Mouse (Mus musculus) kidney, embryonic 15.5 days (tissue): ENCODE results near the gene Psd. TPM values are rescaled to one million over a fixed set of nuclear protein-coding genes. Genes with fewer than 3 reads are reported as not detected.

Source experiments
- ATAC-seq: fragments of 200-750 bp; cut with Nextera tagmentation; replicated peaks from 2 replicates; pipeline ENCODE4 v1.8.0; 2017; ENCODE audit warnings: moderate TSS enrichment; ENCODE audit not compliant: low FRiP score
- H3K27ac ChIP-seq: fragments of 300-500 bp; sonication (generic); 2 replicates; pipeline ENCODE4 v1.5.1; 2015; ENCODE audit warnings: mild to moderate bottlenecking, inconsistent platforms
- H3K27me3 ChIP-seq: fragments of 300-500 bp; sonication (generic); 2 replicates; pipeline ENCODE4 v1.6.1; 2015; ENCODE audit warnings: inconsistent platforms
- H3K36me3 ChIP-seq: fragments of 300-500 bp; sonication (generic); 2 replicates; pipeline ENCODE4 v1.6.1; 2015; ENCODE audit warnings: inconsistent platforms
- H3K4me1 ChIP-seq: fragments of 300-500 bp; sonication (generic); 2 replicates; pipeline ENCODE4 v1.6.1; 2015; ENCODE audit warnings: inconsistent platforms
- H3K4me2 ChIP-seq: fragments of 300-500 bp; sonication (generic); 2 replicates; pipeline ENCODE4 v1.6.1; 2015; ENCODE audit warnings: moderate library complexity, mild to moderate bottlenecking, inconsistent platforms
- H3K4me3 ChIP-seq: fragments of 300-500 bp; sonication (generic); replicated peaks from 2 replicates; pipeline ENCODE4 v1.5.1; 2015; ENCODE audit warnings: mild to moderate bottlenecking, inconsistent platforms
- H3K9ac ChIP-seq: fragments of 300-500 bp; sonication (generic); 2 replicates; pipeline ENCODE4 v1.6.1; 2015; ENCODE audit warnings: mild to moderate bottlenecking, inconsistent platforms
- H3K9me3 ChIP-seq: fragments of 300-500 bp; sonication (generic); replicated peaks from 2 replicates; pipeline ENCODE4 v1.6.1; 2016; ENCODE audit warnings: inconsistent platforms
- WGBS: fragments of 180-500 bp; shearing (Covaris S2); methylation state at CpG from one replicate; pipeline ENCODE4 v1.1.7; 2015; ENCODE audit warnings: mixed read lengths; 5-methylcytosine and 5-hydroxymethylcytosine counted together
- polyA plus RNA-seq: library from polyadenylated mRNA; unstranded; fragments of >200 nt; fragmentation: Nextera tagmentation; extraction: Ambion mirVana; gene quantifications from 2 replicates; pipeline ENCODE4 v1.2.1, GENCODE M21; 2015

Psd gene
- polyA plus RNA-seq, 1 experiment from 2014 or later, result 7.2 TPM

GRCm38 (mm10) chr19:46315752-46316610 lies 11.0 kb downstream of the Psd start:
- peaks cover 93% of the 10 kb centered on the region for H3K27me3 ChIP-seq

DNA sequence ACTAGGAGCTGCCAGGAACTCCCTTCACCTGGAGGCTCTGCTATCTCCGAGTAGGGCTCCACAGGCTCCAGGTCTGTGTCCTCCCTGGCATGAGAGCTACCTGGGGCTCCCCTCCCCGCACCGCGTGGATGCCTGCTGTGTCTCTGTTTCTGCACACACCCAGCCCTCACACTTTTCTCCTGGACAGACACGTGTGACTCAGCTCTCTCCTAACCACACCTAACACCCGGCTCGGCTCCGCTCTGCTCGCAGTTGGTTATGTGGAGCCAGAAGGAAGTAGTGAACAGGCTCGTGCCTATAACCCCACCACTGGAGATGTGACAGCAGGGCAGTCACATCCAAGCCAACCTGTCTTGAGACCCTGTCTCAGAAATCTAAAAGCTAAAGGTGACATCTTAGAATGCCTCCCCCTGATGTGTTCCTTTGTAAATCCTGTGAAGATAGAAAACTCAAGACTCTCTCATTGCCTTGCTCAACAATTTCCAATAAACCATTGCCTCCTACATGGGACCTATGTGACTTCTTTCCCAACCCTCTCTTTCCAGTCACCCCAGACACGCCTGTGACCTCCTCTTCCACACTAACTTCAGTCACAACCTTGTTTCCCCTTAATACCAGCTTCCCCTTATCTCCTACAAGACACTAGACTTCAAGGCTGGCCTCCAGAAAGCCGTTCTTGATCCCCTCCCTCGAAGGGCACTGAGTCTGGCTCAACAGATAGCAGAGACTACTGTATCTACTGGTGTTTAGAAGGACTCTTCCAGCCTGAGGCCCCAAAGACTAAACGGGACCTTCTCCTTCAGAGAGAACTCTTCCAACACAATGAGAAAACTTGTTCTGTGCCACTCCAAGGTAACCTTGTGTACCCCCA lies 11.8 kb downstream of the Psd start:
- no peak overlapping the region for H3K27ac ChIP-seq
- no peak overlapping the region for H3K9ac ChIP-seq
- H3K4me1 ChIP-seq, result peaks cover 36% of the 10 kb centered on the region
- WGBS, result 39% methylated on average over 14 of the region's 14 CpGs
- H3K36me3 ChIP-seq, result peaks cover 20% of the 10 kb centered on the region
- H3K27me3 ChIP-seq, result peaks cover 85% of the 10 kb centered on the region
- no peak overlapping the region for H3K4me3 ChIP-seq
- 0 out of 2 replicates have a peak overlapping the region, but pooled peaks have one; percentile 10 for H3K4me2 ChIP-seq
- no peak for ATAC-seq
- H3K9me3 ChIP-seq, result no peaks in the 10 kb centered on the region

More at GRCm38 (mm10) chr19:46315752-46316610, 11.0 kb downstream of the Psd start:
- Histone ChIP-seq H3K4me3 (0 out of 2 replicates have a peak overlapping the region, but pooled peaks have one; percentile 48), H3K36me3 (peaks cover 12% of the 10 kb centered on the region), H3K4me1 (peaks cover 36% of the 10 kb centered on the region), H3K27ac (no peak overlapping the region), H3K9me3 (no peaks in the 10 kb centered on the region), H3K4me2 (no peak overlapping the region), H3K9ac (no peak overlapping the region)
- WGBS, result 51% methylated on average over 12 of the region's 12 CpGs
- ATAC-seq, result no peak

GRCm38 (mm10) chr19:46314151-46314601 lies 12.8 kb downstream of the Psd start:
- Histone ChIP-seq H3K27me3 (peaks cover 81% of the 10 kb centered on the region), H3K36me3 (peaks cover 28% of the 10 kb centered on the region), H3K4me1 (peaks cover 34% of the 10 kb centered on the region), H3K9me3 (no peaks in the 10 kb centered on the region), H3K27ac (no peak overlapping the region), H3K4me3 (no peak overlapping the region), H3K4me2 (0 out of 2 replicates have a peak overlapping the region, but pooled peaks have one; percentile 10), H3K9ac (no peak overlapping the region)
- WGBS, result 14% methylated on average over 18 of the region's 18 CpGs
- no peak; the same call in 1 of the 2 replicates for ATAC-seq

DNA sequence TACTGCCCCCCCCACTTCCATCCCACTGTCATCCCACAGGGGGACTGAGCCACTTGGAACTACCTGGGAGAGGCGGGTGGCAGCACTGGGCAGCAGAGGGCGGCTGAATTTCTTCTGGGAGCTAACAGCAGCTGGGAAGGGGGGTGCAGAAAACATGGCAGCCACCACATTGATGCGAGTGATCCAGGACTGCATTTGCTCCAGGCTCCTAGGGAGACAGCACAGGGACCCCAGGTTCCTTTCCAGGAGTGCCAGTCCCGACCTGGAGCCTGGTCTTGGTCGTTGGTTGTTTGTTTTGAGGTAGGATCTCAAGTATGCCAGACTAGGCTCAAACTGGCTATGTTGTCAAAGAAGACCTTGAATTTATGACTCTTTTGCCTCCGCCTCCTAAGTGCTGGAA lies 13.4 kb downstream of the Psd start:
- Histone ChIP-seq H3K9me3 (no peaks in the 10 kb centered on the region), H3K36me3 (peaks cover 28% of the 10 kb centered on the region), H3K9ac (no peak overlapping the region), H3K27me3 (peaks cover 77% of the 10 kb centered on the region), H3K4me2 (no peak overlapping the region), H3K27ac (no peak overlapping the region), H3K4me3 (no peak overlapping the region), H3K4me1 (peaks cover 32% of the 10 kb centered on the region)
- 78% methylated on average over 6 of the region's 6 CpGs for WGBS
- no peak for ATAC-seq

- no peak overlapping the region for H3K27ac ChIP-seq
- H3K4me1 ChIP-seq, result peaks cover 32% of the 10 kb centered on the region
- no peak for ATAC-seq
- no peak overlapping the region for H3K4me2 ChIP-seq
- H3K4me3 ChIP-seq, result no peak overlapping the region
- no peak overlapping the region for H3K9ac ChIP-seq
- H3K27me3 ChIP-seq, result peaks cover 77% of the 10 kb centered on the region
- 82% methylated on average over 9 of the region's 9 CpGs for WGBS
- H3K9me3 ChIP-seq, result no peaks in the 10 kb centered on the region
- H3K36me3 ChIP-seq, result peaks cover 28% of the 10 kb centered on the region
Observed at GRCm38 (mm10) chr19:46313116-46313515, 13.8 kb downstream of the Psd start.

DNA sequence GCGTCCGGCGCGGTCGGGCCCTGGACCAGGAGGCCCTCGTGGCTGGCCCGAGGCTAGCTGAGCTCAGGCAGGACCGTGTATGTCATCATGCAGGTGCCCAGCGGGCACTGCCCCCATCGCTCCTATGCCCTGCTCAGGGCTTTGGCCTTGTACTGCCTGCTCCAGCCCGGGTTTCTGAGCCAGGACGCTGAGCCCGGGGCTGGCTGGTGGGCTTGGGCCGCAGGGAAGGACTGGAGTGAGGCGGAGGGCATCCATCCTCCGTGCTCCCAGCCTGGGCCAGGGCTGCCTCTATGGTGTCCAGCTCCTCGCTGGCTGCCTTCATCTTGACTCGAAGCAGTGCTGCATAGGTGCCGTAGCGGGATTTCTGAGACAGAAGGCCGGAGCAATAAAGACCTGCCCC lies 14.4 kb downstream of the Psd start:
- Histone ChIP-seq H3K36me3 (peaks cover 31% of the 10 kb centered on the region), H3K9me3 (no peaks in the 10 kb centered on the region), H3K27me3 (peaks cover 77% of the 10 kb centered on the region), H3K4me3 (no peak overlapping the region), H3K27ac (no peak overlapping the region), H3K4me2 (no peak overlapping the region), H3K4me1 (peaks cover 27% of the 10 kb centered on the region), H3K9ac (no peak overlapping the region)
- ATAC-seq, result no peak
- 88% methylated on average over 21 of the region's 21 CpGs for WGBS

GRCm38 (mm10) chr19:46311341-46311740 lies 15.6 kb downstream of the Psd start:
- Histone ChIP-seq H3K4me1 (peaks cover 19% of the 10 kb centered on the region), H3K4me2 (no peak overlapping the region), H3K36me3 (peaks cover 32% of the 10 kb centered on the region), H3K9me3 (no peaks in the 10 kb centered on the region), H3K27me3 (peaks cover 74% of the 10 kb centered on the region), H3K27ac (no peak overlapping the region), H3K9ac (no peak overlapping the region), H3K4me3 (no peak overlapping the region)
- ATAC-seq, result no peak
- WGBS, result 83% methylated on average over 9 of the region's 9 CpGs

DNA sequence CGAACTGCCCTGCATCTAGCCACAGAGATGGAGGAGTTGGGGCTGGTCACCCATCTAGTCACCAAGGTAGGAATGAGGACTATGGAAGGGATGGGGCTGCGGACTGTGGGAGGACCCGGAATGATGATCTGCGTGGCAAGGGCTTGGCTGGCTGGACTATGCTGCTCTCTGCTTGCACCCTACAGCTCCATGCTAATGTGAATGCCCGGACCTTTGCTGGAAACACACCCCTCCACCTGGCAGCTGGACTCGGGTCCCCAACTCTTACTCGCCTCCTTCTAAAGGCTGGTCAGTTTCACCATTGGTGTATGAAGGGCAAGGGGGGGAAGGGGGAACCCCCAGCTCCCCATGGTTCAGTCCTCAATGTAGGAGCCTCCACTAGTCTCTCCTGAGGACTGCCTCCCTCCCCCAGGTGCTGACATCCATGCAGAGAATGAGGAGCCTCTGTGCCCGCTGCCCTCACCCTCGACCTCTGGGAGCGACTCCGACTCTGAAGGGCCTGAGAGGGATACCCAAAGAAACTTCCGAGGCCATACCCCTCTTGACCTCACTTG lies 16.6 kb downstream of the Psd start:
- Histone ChIP-seq H3K36me3 (peaks cover 32% of the 10 kb centered on the region), H3K4me3 (no peak overlapping the region), H3K4me1 (peaks cover 25% of the 10 kb centered on the region), H3K4me2 (no peak overlapping the region), H3K27me3 (peaks cover 65% of the 10 kb centered on the region), H3K9ac (no peak overlapping the region), H3K27ac (no peak overlapping the region), H3K9me3 (no peaks in the 10 kb centered on the region)
- ATAC-seq, result no peak
- WGBS, result 85% methylated on average over 12 of the region's 12 CpGs

- ATAC-seq, result no peak
- Histone ChIP-seq H3K36me3 (peaks cover 32% of the 10 kb centered on the region), H3K4me3 (no peak overlapping the region), H3K4me2 (no peak overlapping the region), H3K27ac (no peak overlapping the region), H3K9ac (no peak overlapping the region), H3K27me3 (peaks cover 59% of the 10 kb centered on the region), H3K9me3 (no peaks in the 10 kb centered on the region), H3K4me1 (peaks cover 28% of the 10 kb centered on the region)
- WGBS, result 83% methylated on average over 21 of the region's 21 CpGs
Observed at GRCm38 (mm10) chr19:46309651-46310305, 17.2 kb downstream of the Psd start.

GRCm38 (mm10) chr19:46308706-46309435 lies 18.1 kb downstream of the Psd start:
- no peaks in the 10 kb centered on the region for H3K9me3 ChIP-seq
- no peak overlapping the region for H3K27ac ChIP-seq
- peaks cover 24% of the 10 kb centered on the region for H3K4me1 ChIP-seq
- H3K4me2 ChIP-seq, result peak overlapping the region; percentile 81
- peaks cover 32% of the 10 kb centered on the region for H3K36me3 ChIP-seq
- 0 out of 2 replicates have a peak, but pooled peaks have one; percentile 2 for ATAC-seq
- 2% methylated on average over 47 of the region's 47 CpGs for WGBS
- H3K4me3 ChIP-seq, result peak overlapping the region; percentile 41
- H3K27me3 ChIP-seq, result peaks cover 49% of the 10 kb centered on the region
- H3K9ac ChIP-seq, result peak overlapping the region; percentile 37

DNA sequence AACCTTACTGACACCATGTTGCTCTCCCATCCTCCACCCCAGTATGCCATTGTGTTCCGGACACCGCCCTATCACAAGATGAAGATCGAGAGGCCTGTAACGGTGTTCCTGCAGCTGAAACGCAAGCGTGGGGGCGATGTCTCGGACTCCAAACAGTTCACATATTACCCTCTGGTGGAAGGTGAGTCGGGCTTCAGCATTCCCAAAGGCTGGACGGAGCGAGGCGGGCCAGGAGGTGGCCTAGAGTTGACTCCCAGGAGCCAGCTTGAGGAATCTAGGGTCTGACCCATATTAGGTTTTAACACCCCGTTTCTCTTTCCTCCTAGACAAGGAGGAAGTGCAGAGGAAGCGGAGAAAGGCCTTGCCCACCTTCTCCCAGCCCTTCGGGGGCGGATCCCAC lies 18.7 kb downstream of the Psd start:
- WGBS, result 70% methylated on average over 16 of the region's 16 CpGs
- Histone ChIP-seq H3K4me2 (peak overlapping the region; percentile 81), H3K4me1 (peaks cover 28% of the 10 kb centered on the region), H3K27ac (no peak overlapping the region), H3K9me3 (no peaks in the 10 kb centered on the region), H3K27me3 (peaks cover 44% of the 10 kb centered on the region), H3K4me3 (peak overlapping the region; percentile 41; the same call in 1 of the 2 replicates), H3K36me3 (peaks cover 32% of the 10 kb centered on the region), H3K9ac (peak overlapping the region; percentile 37; the same call in 1 of the 2 replicates)
- ATAC-seq, result no peak
